Mouse (Mus musculus) liver, postnatal 0 days (tissue): ENCODE measurements at regions not wholly inside any gene's neighbourhood (a gene's known extent, or its start where the extent isn't known, plus 50 kb on each side); places are given as distances from the start of the nearest gene placed in this dataset.

Source experiments
- ATAC-seq: fragments of 200-750 bp; cut with Nextera tagmentation; 2 replicates; pipeline ENCODE4 v1.8.0; 2017; ENCODE audit warnings: mild to moderate bottlenecking, moderate library complexity
- DNase-seq: peaks from one replicate; pipeline ENCODE4 v3.0.0-alpha.2; 2016
- H3K27ac ChIP-seq: fragments of 300-500 bp; sonication (generic); 2 replicates; pipeline ENCODE4 v1.5.1; 2014; ENCODE audit warnings: antibody characterized with exemption, moderate library complexity, mild to moderate bottlenecking, low read depth
- H3K27me3 ChIP-seq: fragments of 300-500 bp; sonication (generic); 2 replicates; pipeline ENCODE4 v1.6.1; 2014; ENCODE audit warnings: low read length, control low read depth, mixed read lengths; ENCODE audit not compliant: insufficient read depth
- H3K36me3 ChIP-seq: fragments of 300-500 bp; sonication (generic); replicated peaks from 2 replicates; pipeline ENCODE4 v1.6.1; 2014; ENCODE audit warnings: mild to moderate bottlenecking, control low read depth, low read length, moderate library complexity, mixed read lengths; ENCODE audit not compliant: insufficient read depth
- H3K4me1 ChIP-seq: fragments of 300-500 bp; sonication (generic); 2 replicates; pipeline ENCODE4 v1.6.1; 2014; ENCODE audit warnings: antibody characterized with exemption, mild to moderate bottlenecking, control low read depth; ENCODE audit not compliant: insufficient read depth
- H3K4me2 ChIP-seq: fragments of 300-500 bp; sonication (generic); 2 replicates; pipeline ENCODE4 v1.6.1; 2014; ENCODE audit warnings: low read depth, mild to moderate bottlenecking, low read length, moderate library complexity, mixed read lengths
- H3K4me3 ChIP-seq: fragments of 300-500 bp; sonication (generic); 2 replicates; pipeline ENCODE4 v1.5.1; 2014; ENCODE audit warnings: low read depth, low read length
- H3K9ac ChIP-seq: fragments of 300-500 bp; sonication (generic); replicated peaks from 2 replicates; pipeline ENCODE4 v1.6.1; 2014; ENCODE audit warnings: mild to moderate bottlenecking, moderate library complexity
- H3K9me3 ChIP-seq: fragments of 300-500 bp; sonication (generic); 2 replicates; pipeline ENCODE4 v1.6.1; 2016; ENCODE audit warnings: mild to moderate bottlenecking, control low read depth, low read length, mixed read lengths
- CTCF ChIP-seq: sonication (generic); IDR thresholded peaks from 2 replicates; pipeline ENCODE4 v1.5.1; 2016; ENCODE audit warnings: antibody characterized with exemption, low read depth
- EP300 ChIP-seq: IDR thresholded peaks from 2 replicates; pipeline ENCODE4 v1.6.1; 2016; ENCODE audit warnings: antibody characterized with exemption, low read depth, mild to moderate bottlenecking
- WGBS: fragments of 180-500 bp; shearing (Covaris S2); extraction: QIAGEN DNeasy Blood & Tissue Kit; methylation state at CpG from one replicate; pipeline ENCODE4 v1.1.7; 2014; ENCODE audit not compliant: insufficient replicate concordance; 5-methylcytosine and 5-hydroxymethylcytosine counted together

GRCm38 (mm10) chr14:61689776-61690175 is 82.5 kb downstream of the Kcnrg start:
- Histone ChIP-seq H3K27me3 (peaks cover 56% of the 10 kb centered on the region), H3K36me3 (no peaks in the 10 kb centered on the region), H3K4me3 (peak overlapping the region; percentile 31; the same call in 1 of the 2 replicates), H3K4me2 (peak overlapping the region; percentile 58), H3K9me3 (no peaks in the 10 kb centered on the region), H3K27ac (no peak overlapping the region), H3K9ac (no peak overlapping the region), H3K4me1 (peaks cover 21% of the 10 kb centered on the region)
- WGBS: 30% methylated on average over 24 of the region's 24 CpGs
- no peak for DNase-seq
- TF ChIP-seq EP300 (no peak), CTCF (no peak)
- no peak for ATAC-seq

- TF ChIP-seq CTCF (no peak), EP300 (no peak)
- WGBS: 50% methylated on average over 6 of the region's 6 CpGs
These were observed 84.6 kb downstream of the Kcnrg start for GRCm38 (mm10) chr14:61691785-61692372.

GRCm38 (mm10) chr14:61694796-61695195 is 87.5 kb downstream of the Kcnrg start:
- H3K27ac ChIP-seq: no peak overlapping the region
- H3K9ac ChIP-seq: no peak overlapping the region
- H3K9me3 ChIP-seq: no peaks in the 10 kb centered on the region
- no peak for TF ChIP-seq EP300
- 93% methylated on average over 3 of the region's 3 CpGs for WGBS
- peaks cover 14% of the 10 kb centered on the region for H3K27me3 ChIP-seq
- no peak for ATAC-seq
- H3K4me3 ChIP-seq: no peak overlapping the region
- DNase-seq: no peak
- H3K4me2 ChIP-seq: no peak overlapping the region
- no peaks in the 10 kb centered on the region for H3K4me1 ChIP-seq
- no peaks in the 10 kb centered on the region for H3K36me3 ChIP-seq

More at GRCm38 (mm10) chr14:61691785-61692372, 84.6 kb downstream of the Kcnrg start:
- Histone ChIP-seq H3K4me2 (no peak overlapping the region), H3K36me3 (no peaks in the 10 kb centered on the region), H3K27me3 (peaks cover 39% of the 10 kb centered on the region), H3K27ac (no peak overlapping the region), H3K4me3 (no peak overlapping the region), H3K4me1 (peaks cover 16% of the 10 kb centered on the region), H3K9me3 (no peaks in the 10 kb centered on the region), H3K9ac (no peak overlapping the region)
- DNase-seq (no peak), ATAC-seq (no peak)

GRCm38 (mm10) chr14:61696290-61696842 is 89.1 kb downstream of the Kcnrg start:
- 70% methylated on average over 7 of the region's 7 CpGs for WGBS
- no peak for DNase-seq
- ATAC-seq: no peak

GRCm38 (mm10) chr14:61696886-61697554 is 89.8 kb downstream of the Kcnrg start:
- no peaks in the 10 kb centered on the region for H3K27me3 ChIP-seq
- 72% methylated on average over 13 of the region's 13 CpGs for WGBS
- no peaks in the 10 kb centered on the region for H3K4me1 ChIP-seq
- H3K4me3 ChIP-seq: no peak overlapping the region
- DNase-seq (no peak), ATAC-seq (no peak)
- H3K9ac ChIP-seq: no peak overlapping the region
- no peak overlapping the region for H3K4me2 ChIP-seq
- TF ChIP-seq EP300 (no peak), CTCF (no peak)
- no peaks in the 10 kb centered on the region for H3K36me3 ChIP-seq
- H3K9me3 ChIP-seq: no peaks in the 10 kb centered on the region
- H3K27ac ChIP-seq: 0 out of 2 replicates have a peak overlapping the region, but pooled peaks have one; percentile 22

More at GRCm38 (mm10) chr14:61696290-61696842, 89.1 kb downstream of the Kcnrg start:
- TF ChIP-seq EP300 (no peak), CTCF (no peak)
- Histone ChIP-seq H3K27ac (no peak overlapping the region), H3K9me3 (no peaks in the 10 kb centered on the region), H3K4me3 (no peak overlapping the region), H3K4me1 (no peaks in the 10 kb centered on the region), H3K36me3 (no peaks in the 10 kb centered on the region), H3K27me3 (peaks cover 1% of the 10 kb centered on the region; the same call in 1 of the 2 replicates), H3K9ac (no peak overlapping the region), H3K4me2 (no peak overlapping the region)

- no peak overlapping the region for H3K4me2 ChIP-seq
- 80% methylated on average over 10 of the region's 10 CpGs for WGBS
- no peak for ATAC-seq
These were observed 90.4 kb downstream of the Kcnrg start for GRCm38 (mm10) chr14:61697704-61698103.

More at GRCm38 (mm10) chr14:61697704-61698103, 90.4 kb downstream of the Kcnrg start:
- Histone ChIP-seq H3K36me3 (no peaks in the 10 kb centered on the region), H3K4me3 (no peak overlapping the region), H3K9ac (no peak overlapping the region), H3K27ac (no peak overlapping the region), H3K4me1 (no peaks in the 10 kb centered on the region), H3K9me3 (no peaks in the 10 kb centered on the region), H3K27me3 (no peaks in the 10 kb centered on the region)
- no peak for DNase-seq
- TF ChIP-seq CTCF (no peak), EP300 (no peak)
